Mouse (Mus musculus): ENCODE results near the gene Gm20683. TPM values are rescaled to one million over a fixed set of nuclear protein-coding genes. Genes with fewer than 3 reads are reported as not detected.

The Gm20683 gene
- total RNA-seq, 2 experiments from 2014 or later, result 5.8 to 7.3 TPM

DNA sequence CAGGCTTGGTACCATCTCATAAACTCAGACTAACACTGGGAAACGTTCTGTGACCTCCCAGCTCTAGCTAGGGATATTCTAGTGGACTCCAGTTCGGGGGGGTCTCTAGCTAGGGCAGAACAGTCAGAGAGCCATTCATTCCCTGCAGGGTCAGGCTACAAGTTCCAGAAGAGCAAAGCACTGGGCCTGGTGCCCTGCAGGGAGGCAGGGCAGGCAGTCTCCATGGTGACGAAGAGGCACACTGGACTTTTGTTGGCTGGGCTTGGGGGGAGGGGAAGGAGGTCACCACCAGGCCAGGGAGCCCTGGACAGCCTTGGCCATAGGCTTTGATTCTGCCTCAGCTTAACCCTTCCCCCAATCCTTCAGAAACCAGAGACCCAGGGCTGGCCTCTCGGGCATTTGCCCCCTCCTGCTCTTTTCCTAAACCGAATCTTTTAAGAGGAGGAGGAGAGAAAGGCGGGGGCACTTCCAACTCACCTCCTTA is 45.9 kb downstream of the Gm20683 start, which contains the start of gene AC134908.4:
TSS of gene AC134908.4 (minus strand) at position 51 of the 484 bp plus-strand sequence.
- no peak for DNase-seq

DNA sequence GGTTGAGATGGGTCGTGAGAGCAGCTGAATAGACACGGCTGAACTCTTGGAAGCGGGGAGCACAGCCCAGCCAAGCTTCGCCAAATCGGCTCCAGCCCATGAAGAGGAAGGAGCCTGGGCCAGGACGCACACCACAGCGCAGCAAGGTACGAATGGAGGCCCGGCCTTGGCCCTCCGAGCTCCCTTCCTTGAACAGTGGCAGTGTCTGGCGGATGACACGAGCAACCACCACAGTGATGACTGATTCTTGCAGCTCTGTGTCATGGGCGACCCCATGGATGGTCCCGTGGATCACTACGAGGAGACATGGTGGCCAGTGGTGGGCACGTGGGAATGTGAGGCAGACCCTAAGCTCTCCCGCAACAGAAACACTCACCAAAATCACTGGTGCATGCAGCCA is 46.6 kb downstream of the Gm20683 start:
- DNase-seq, result no peak

DNA sequence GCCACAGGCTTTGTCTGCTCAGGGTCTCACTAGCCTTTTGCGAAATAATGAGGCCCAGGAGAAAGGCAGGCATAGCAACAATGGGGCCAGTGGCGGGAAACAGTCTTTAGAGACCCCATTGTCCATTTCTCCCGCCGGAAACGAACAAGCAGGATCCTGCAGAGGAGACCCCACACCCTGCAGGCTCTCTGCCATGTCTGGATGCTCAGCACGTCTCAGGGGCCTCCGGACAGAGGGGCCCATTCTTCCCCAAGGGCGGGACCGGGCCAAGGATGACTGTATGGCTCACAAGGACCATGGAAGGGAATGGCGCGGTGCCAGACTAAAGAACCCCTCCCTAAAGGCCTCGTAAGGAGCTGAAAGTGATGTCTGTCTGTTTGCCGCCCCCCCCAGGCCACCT is 47.4 kb downstream of the Gm20683 start:
- DNase-seq, result no peak

DNA sequence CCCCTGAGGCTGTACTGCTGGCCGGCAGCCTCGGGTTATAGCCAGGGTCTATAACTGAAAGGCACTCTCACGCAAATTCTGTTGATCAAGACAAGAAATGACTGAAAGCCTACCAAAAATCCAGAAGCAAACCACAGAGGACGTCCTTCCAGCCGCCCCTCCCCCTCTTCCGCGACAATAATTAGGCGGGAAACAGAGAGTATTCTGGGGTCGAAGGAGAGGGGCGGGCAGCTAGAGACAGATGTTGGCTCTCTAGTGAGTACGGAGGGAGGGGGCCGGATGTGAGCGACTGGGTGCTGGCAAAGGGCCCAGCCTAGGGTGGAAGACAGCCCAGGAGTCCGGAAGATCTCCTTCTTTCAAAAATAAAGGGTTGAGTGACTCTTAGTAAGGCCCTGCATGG is 48.9 kb downstream of the Gm20683 start, which contains the start of gene Fam173a:
TSS of gene Fam173a (minus strand) at position 287 of the 400 bp plus-strand sequence.
- peak; percentile 81 for DNase-seq

DNA sequence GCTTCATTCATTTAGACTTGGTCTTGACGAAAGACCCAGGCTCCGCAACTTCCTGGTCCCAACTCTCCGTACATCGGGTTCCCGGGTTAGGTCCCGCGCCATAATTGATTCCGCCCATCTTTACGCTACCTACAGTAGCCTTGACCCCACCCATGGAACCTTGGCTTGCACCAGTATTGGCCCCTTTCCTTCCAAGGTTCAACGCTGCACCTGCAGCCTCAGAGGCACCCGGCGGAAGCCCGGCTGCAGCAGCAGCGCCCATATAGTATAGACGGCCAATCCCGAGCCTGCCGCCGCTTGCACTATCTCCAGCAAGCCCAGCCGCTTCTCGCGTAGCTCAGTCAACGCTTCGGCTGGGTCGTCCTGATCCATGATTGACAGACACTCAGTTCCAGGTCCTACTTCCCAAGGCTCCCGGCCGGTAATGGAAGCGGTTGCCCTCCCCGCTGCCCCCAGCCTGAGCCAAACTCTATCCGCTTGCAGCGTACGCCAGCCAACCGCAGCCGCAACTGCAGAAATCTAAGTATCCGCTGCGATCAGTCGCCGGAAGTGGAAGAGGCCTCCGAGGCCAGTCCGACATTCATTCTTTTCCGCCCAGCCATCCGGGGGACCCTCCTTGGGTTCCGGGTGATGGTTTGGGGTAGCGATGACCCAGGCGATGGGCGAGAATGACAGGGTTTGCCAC is 49.6 kb downstream of the Gm20683 start:
- DNase-seq, result peak; percentile 83

DNA sequence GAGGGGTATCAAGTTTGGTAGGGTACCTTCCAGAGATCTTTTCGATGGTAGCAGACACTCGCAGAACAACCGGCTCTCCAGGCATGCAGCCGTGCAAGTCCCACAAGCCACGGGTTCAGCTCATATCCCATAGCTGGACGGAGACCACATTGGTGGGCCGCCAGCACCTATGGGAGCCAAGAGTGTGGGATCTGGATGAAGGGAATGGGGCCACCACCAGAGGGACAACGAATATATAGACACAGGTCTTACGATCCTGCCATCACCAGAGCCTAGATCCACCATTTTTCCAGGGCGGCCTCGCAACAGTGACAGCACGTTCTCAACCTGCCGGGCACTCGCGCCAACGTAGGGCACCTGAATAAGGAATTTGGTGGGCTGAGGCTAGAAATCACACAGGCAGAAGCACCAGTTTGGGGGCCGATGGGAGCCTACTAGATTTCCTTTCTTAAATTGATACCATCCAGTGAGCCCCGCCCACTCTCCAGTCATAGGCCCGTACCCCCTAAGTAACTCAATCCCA is 50.2 kb downstream of the Gm20683 start:
- DNase-seq, result no peak

DNA sequence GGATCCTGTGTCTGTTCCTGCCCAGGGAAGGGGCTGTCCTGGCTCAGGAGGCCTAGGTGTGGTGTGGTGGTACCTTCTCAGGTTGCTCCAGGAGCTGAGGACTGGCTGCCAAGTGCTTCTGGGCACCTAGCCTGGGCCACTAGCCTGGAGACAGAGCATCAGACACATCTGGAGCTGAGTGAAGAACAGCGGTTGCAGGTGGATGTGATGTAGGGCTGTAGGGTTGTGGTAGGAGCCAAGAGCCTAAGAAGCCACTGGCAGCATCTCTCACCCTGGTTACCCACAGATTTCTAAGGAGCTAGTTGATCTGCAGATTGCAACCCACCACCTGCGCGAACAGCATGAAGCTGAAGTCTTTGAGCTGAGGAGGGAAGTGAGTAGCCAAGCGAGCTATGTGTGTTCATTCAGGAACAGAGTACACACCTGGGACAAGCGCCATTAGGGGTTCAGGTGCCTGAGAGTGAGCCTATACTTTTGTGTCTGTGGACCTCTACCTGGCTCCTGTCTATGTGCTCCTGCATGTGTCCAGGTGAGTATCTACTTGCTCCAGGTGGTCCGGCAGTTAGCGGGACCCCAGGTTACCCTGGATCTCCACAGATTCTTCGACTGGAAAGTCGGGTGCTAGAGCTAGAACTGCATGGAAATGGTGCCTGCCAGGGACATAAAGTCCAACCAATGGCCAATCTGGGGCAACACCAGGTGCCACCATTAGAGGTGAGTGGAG is 54.6 kb downstream of the Gm20683 start:
- DNase-seq, result no peak

DNA sequence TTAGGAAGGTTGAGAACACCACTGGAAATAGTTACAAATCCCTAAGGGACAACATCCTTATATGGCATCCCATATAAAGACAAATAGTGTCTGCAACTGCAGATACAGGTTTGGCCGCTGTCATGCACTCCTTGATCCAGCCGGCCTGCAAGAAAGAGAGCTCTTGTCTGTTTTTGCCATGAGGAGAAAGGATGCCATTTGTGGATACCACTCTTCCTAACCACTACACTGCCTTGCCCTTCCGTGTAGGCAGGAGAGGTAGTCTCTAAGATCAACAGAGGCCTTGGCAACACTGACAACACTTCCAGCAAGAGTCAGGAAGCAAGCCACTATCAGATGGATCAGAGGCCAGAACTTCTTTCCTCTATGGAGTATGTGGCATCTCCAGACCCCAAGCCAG is 55.3 kb downstream of the Gm20683 start, which contains the start of gene Ccdc78:
TSS of gene Ccdc78 (plus strand) at position 301 of the 400 bp plus-strand sequence.
- DNase-seq, result no peak

DNA sequence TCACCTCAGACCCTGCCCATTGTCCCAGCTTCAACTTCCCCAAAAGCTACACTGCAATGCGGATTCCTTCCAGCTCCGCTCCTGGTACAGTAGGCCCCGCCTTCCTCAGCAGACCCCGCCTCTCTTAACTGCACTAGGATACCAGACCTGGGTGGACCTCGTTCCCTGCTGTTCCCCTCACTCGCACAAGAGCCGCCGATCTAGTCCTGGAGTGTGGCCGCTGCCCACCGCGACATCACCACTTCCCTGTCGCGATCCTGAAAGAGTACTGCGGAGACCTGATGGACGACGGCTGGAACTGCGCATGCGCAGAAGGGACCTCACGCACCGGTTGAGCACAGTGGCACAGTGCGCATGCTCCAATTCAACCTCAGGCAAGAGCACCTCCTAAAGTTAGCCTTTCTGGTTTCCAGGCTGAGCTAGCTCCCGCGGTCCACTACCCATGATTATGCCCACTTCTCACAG is 56.2 kb downstream of the Gm20683 start, which contains the start of gene Haghl:
TSS of gene Haghl (minus strand) at position 393 of the 465 bp plus-strand sequence.
- peak; percentile 97 for DNase-seq

Small RNA genes within 50 kb of the gene (microRNA-seq; reads per million reads assigned to microRNA genes)
- gene Mir3082, result 0.95 to 1.3 reads per million in 2 experiments

Other genes starting within 250 kb of the Gm20683 start
- gene Gng13, start 124.6 kb downstream of the Gm20683 start, total RNA-seq (2021), result not detected
- 1 to 10 TPM; 3.2 to 4.3 TPM for gene Chtf18, start 114.3 kb downstream of the Gm20683 start, total RNA-seq (2021)
- 1 to 10 TPM; 3.8 to 5.6 TPM for gene Rpusd1, start 114.1 kb downstream of the Gm20683 start, total RNA-seq (2021)
- gene Mslnl, start 105.7 kb downstream of the Gm20683 start, total RNA-seq (2021), result not detected
- under 1 TPM; 0.65 to 0.80 TPM for gene Msln, start 87.4 kb downstream of the Gm20683 start, total RNA-seq (2021)
- gene Narfl, start 68.0 kb downstream of the Gm20683 start, total RNA-seq (2021), result 10 to 100 TPM; 24.3 to 28.4 TPM
- 10 to 100 TPM; 16.8 to 22.2 TPM for gene Haghl, start 56.1 kb downstream of the Gm20683 start, total RNA-seq (2021)
- not detected for gene Ccdc78, start 55.2 kb downstream of the Gm20683 start, total RNA-seq (2021)
- gene Fam173a, start 48.9 kb downstream of the Gm20683 start, total RNA-seq (2021), result 10 to 100 TPM; 38.3 to 39.4 TPM
- gene AC134908.4, start 46.1 kb downstream of the Gm20683 start, total RNA-seq (2021), result not detected
- gene Metrn, start 44.6 kb downstream of the Gm20683 start, total RNA-seq (2021), result 10 to 100 TPM; 51.5 to 57.4 TPM
- gene Fbxl16, start 32.7 kb downstream of the Gm20683 start, total RNA-seq (2021), result 1 to 10 TPM; 2.1 to 2.3 TPM
- gene Wdr24, start 18.1 kb downstream of the Gm20683 start, total RNA-seq (2021), result 10 to 100 TPM in 1 of 2 experiments, 1 to 10 TPM in 1; 10.0 to 10.8 TPM
- 10 to 100 TPM; 22.1 to 25.8 TPM for gene Jmjd8, start 12.9 kb downstream of the Gm20683 start, total RNA-seq (2021)
- gene Stub1, start 8.4 kb downstream of the Gm20683 start, total RNA-seq (2021), result 10 to 100 TPM; 95.7 to 99.9 TPM
- 10 to 100 TPM in 1 of 2 experiments, 1 to 10 TPM in 1; 9.8 to 10.9 TPM for gene Rhbdl1, start 4.5 kb downstream of the Gm20683 start, total RNA-seq (2021)
- 10 to 100 TPM; 36.8 TPM for gene Rhot2, start 3.1 kb upstream of the Gm20683 start, total RNA-seq (2021)
- gene Wdr90, start 19.7 kb upstream of the Gm20683 start, total RNA-seq (2021), result 1 to 10 TPM; 3.3 to 5.2 TPM
- gene Mcrip2, start 27.0 kb upstream of the Gm20683 start, total RNA-seq (2021), result 10 to 100 TPM; 57.9 to 61.8 TPM
- gene Mettl26, start 33.3 kb upstream of the Gm20683 start, total RNA-seq (2021), result 10 to 100 TPM; 20.7 to 23.1 TPM
- 1 to 10 TPM in 1 of 2 experiments, under 1 TPM in 1; 0.78 to 1.1 TPM for gene Wfikkn1, start 39.1 kb upstream of the Gm20683 start, total RNA-seq (2021)
- gene Rab40c, start 78.0 kb upstream of the Gm20683 start, total RNA-seq (2021), result 10 to 100 TPM in 1 of 2 experiments, 1 to 10 TPM in 1; 9.3 to 12.6 TPM
- gene Pigq, start 103.2 kb upstream of the Gm20683 start, total RNA-seq (2021), result 10 to 100 TPM; 38.4 to 39.1 TPM
- gene Nhlrc4, start 103.2 kb upstream of the Gm20683 start, total RNA-seq (2021), result not detected
- not detected for gene A930017K11Rik, start 110.8 kb upstream of the Gm20683 start, total RNA-seq (2021)
- gene Capn15, start 144.0 kb upstream of the Gm20683 start, total RNA-seq (2021), result 1 to 10 TPM; 6.7 to 8.6 TPM
- gene Rab11fip3, start 227.8 kb upstream of the Gm20683 start, total RNA-seq (2021), result 10 to 100 TPM; 37.9 to 41.5 TPM
- gene Decr2, start 248.6 kb upstream of the Gm20683 start, total RNA-seq (2021), result 1 to 10 TPM; 5.6 to 6.1 TPM